Mouse (Mus musculus) limb, embryonic 13.5 days (tissue): ENCODE data around the gene Odf2l. TPM values are rescaled to one million over a fixed set of nuclear protein-coding genes. Genes with fewer than 3 reads are reported as not detected.
A peak's percentile ranks its signal among the peaks of the same experiment; 100 is the strongest.

Experiments used
- ATAC-seq: fragments of 200-750 bp; cut with Nextera tagmentation; 2 replicates; pipeline ENCODE4 v1.8.0; 2017; ENCODE audit warnings: low read depth, moderate number of reproducible peaks, moderate TSS enrichment; ENCODE audit not compliant: low FRiP score
- H3K27ac ChIP-seq: fragments of 300-500 bp; sonication (generic); 2 replicates; pipeline ENCODE4 v1.5.1; 2015; ENCODE audit warnings: inconsistent platforms, mild to moderate bottlenecking, moderate library complexity
- H3K27me3 ChIP-seq: fragments of 300-500 bp; sonication (generic); 2 replicates; pipeline ENCODE4 v1.6.1; 2015; ENCODE audit warnings: mild to moderate bottlenecking, inconsistent platforms
- H3K36me3 ChIP-seq: fragments of 300-500 bp; sonication (generic); 2 replicates; pipeline ENCODE4 v1.6.1; 2015; ENCODE audit warnings: inconsistent platforms, mild to moderate bottlenecking, moderate library complexity
- H3K4me1 ChIP-seq: fragments of 300-500 bp; sonication (generic); 2 replicates; pipeline ENCODE4 v1.6.1; 2015; ENCODE audit warnings: inconsistent platforms
- H3K4me2 ChIP-seq: fragments of 300-500 bp; sonication (generic); replicated peaks from 2 replicates; pipeline ENCODE4 v1.6.1; 2015; ENCODE audit warnings: inconsistent platforms, mild to moderate bottlenecking, moderate library complexity
- H3K4me3 ChIP-seq: fragments of 300-500 bp; sonication (generic); 2 replicates; pipeline ENCODE4 v1.5.1; 2015; ENCODE audit warnings: moderate library complexity, mild to moderate bottlenecking, inconsistent platforms
- H3K9ac ChIP-seq: fragments of 300-500 bp; sonication (generic); 2 replicates; pipeline ENCODE4 v1.6.1; 2015; ENCODE audit warnings: mild to moderate bottlenecking, inconsistent platforms
- H3K9me3 ChIP-seq: fragments of 300-500 bp; sonication (generic); 2 replicates; pipeline ENCODE4 v1.6.1; 2016; ENCODE audit warnings: inconsistent platforms
- WGBS: fragments of 180-500 bp; shearing (Covaris S2); methylation state at CpG from one replicate; pipeline ENCODE4 v1.1.7; 2015; 5-methylcytosine and 5-hydroxymethylcytosine counted together
- polyA plus RNA-seq: library from polyadenylated mRNA; unstranded; fragments of >200 nt; fragmentation: Nextera tagmentation; extraction: Ambion mirVana; gene quantifications from 2 replicates; pipeline ENCODE4 v1.2.1, GENCODE M21; 2015

Odf2l gene
- polyA plus RNA-seq, result 17.8 and 19.2 TPM in 2 replicates

DNA sequence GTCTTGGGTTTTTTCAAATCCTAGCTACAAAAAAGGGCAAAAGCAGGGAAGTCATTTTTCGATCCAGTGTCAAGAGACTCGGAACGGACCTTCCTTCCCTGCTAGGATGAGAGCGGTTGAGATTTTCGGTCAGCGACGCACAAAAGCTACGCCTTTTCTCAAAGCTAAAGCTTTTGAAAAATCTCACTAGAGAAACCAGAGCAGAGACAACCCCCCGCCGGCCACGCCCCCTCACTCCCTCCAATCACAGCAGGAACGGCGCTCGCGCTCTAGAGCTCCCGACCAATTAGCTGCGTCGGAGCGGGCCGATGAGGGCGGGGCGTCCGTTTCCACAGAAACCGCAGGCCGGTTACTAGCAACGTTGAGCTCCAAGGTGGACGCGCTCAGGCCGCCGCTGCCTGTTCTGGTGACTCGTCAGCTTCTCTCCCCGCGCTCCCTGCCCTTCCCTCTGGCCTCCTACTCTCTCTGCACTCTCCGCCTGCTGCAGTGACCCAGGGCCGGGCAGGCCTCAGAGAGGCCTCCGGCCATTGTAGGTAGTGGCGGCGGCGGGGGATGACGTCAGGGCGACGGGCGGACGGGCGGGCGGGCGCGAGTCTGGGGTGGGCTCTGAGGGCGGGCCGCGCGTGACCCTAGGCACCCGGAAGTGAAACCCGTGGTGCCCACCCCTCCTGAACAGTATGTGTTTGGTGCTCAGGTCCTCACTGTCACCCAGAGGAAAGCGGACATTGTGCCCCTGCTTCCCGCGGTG lies at the start of gene Odf2l:
Gene Odf2l (plus strand): TSS at position 335 of the 748 bp plus-strand sequence.
- H3K27me3 ChIP-seq, result no peaks in the 10 kb centered on the region
- peak within 1 kb of the TSS; percentile 69 for H3K4me2 ChIP-seq
- peak within 1 kb of the TSS; percentile 97 for H3K27ac ChIP-seq
- peak within 1 kb of the TSS; percentile 71 for H3K4me3 ChIP-seq
- peak within 1 kb of the TSS; percentile 87 for H3K9ac ChIP-seq
- peak; percentile 99 for ATAC-seq
- under 1% methylated on average over 57 of the region's 57 CpGs for WGBS
- peaks cover 14% of the 10 kb centered on the region for H3K4me1 ChIP-seq
- H3K36me3 ChIP-seq, result no peaks in the 10 kb centered on the region
- H3K9me3 ChIP-seq, result no peaks in the 10 kb centered on the region

DNA sequence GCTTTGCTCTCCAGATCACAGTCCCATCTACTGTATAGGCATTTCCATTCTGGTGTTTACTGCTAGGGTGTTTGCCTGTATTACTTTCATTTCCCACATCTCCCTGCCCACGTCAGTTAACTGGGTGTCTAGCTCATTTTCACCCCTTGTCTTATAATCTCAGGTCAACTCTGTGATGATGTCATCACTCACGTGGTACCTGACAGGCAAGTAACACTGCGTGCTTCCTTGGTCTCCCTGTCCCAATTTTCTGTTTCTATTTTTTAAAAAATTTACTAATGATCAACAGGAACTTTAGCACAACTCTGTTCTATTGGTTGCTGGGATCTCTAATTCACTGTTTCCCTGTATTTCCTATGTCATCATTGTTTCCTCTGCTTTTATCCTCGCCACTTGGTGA lies 49.4 kb upstream of the Odf2l start:
- no peak for ATAC-seq
- WGBS, result 80% methylated on average over 4 of the region's 4 CpGs
- Histone ChIP-seq H3K9me3 (no peaks in the 10 kb centered on the region), H3K27me3 (no peaks in the 10 kb centered on the region), H3K4me2 (no peak overlapping the region), H3K4me1 (no peaks in the 10 kb centered on the region), H3K36me3 (no peaks in the 10 kb centered on the region), H3K9ac (no peak overlapping the region), H3K4me3 (no peak overlapping the region), H3K27ac (no peak overlapping the region)

- H3K9ac ChIP-seq, result no peak overlapping the region
- no peaks in the 10 kb centered on the region for H3K27me3 ChIP-seq
- 88% methylated on average over 3 of the region's 3 CpGs for WGBS
These were observed 46.0 kb upstream of the Odf2l start for GRCm38 (mm10) chr3:145072339-145072738.

GRCm38 (mm10) chr3:145078405-145078804 lies 40.0 kb upstream of the Odf2l start:
- Histone ChIP-seq H3K4me1 (no peaks in the 10 kb centered on the region), H3K27me3 (no peaks in the 10 kb centered on the region), H3K4me2 (no peak overlapping the region), H3K27ac (no peak overlapping the region), H3K36me3 (no peaks in the 10 kb centered on the region), H3K9ac (no peak overlapping the region), H3K9me3 (no peaks in the 10 kb centered on the region), H3K4me3 (no peak overlapping the region)
- no peak for ATAC-seq
- WGBS, result 89% methylated on average over 6 of the region's 6 CpGs

More at GRCm38 (mm10) chr3:145072339-145072738, 46.0 kb upstream of the Odf2l start:
- no peak overlapping the region for H3K4me3 ChIP-seq
- no peaks in the 10 kb centered on the region for H3K9me3 ChIP-seq
- no peaks in the 10 kb centered on the region for H3K36me3 ChIP-seq
- H3K4me1 ChIP-seq, result no peaks in the 10 kb centered on the region
- H3K27ac ChIP-seq, result no peak overlapping the region
- no peak for ATAC-seq
- no peak overlapping the region for H3K4me2 ChIP-seq

GRCm38 (mm10) chr3:145080904-145081303 lies 37.5 kb upstream of the Odf2l start:
- H3K36me3 ChIP-seq, result no peaks in the 10 kb centered on the region
- H3K4me2 ChIP-seq, result no peak overlapping the region
- H3K27ac ChIP-seq, result no peak overlapping the region
- H3K4me3 ChIP-seq, result no peak overlapping the region
- 78% methylated on average over 8 of the region's 8 CpGs for WGBS
- no peaks in the 10 kb centered on the region for H3K27me3 ChIP-seq
- no peak for ATAC-seq
- no peaks in the 10 kb centered on the region for H3K4me1 ChIP-seq
- no peaks in the 10 kb centered on the region for H3K9me3 ChIP-seq
- no peak overlapping the region for H3K9ac ChIP-seq

GRCm38 (mm10) chr3:145083081-145083480 lies 35.3 kb upstream of the Odf2l start:
- no peak overlapping the region for H3K9ac ChIP-seq
- no peak overlapping the region for H3K4me2 ChIP-seq
- no peak overlapping the region for H3K27ac ChIP-seq
- H3K27me3 ChIP-seq, result no peaks in the 10 kb centered on the region
- H3K9me3 ChIP-seq, result no peaks in the 10 kb centered on the region
- ATAC-seq, result no peak
- WGBS, result 90% methylated on average over 1 of the region's 1 CpGs
- H3K4me3 ChIP-seq, result no peak overlapping the region
- no peaks in the 10 kb centered on the region for H3K36me3 ChIP-seq
- H3K4me1 ChIP-seq, result no peaks in the 10 kb centered on the region

DNA sequence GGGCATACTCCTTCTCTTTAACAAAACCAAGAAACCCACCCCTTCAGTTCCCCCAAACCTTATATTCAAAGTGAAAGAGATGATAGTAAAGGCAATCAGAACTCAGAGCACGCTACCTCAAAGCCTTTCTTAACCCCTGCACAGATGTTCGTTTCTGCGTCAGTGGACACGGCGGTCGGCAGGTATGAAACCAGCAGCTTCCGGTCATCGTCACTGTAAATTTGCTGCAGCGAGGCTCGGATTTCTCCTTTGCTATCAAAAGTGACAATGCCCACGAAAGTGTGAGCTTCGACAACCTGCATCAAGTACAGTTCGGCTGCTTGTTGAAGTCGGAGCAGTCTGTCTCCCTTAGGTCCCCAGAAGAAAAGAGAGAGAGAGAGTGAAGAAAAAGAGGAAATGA lies 32.2 kb upstream of the Odf2l start:
- ATAC-seq, result no peak
- 90% methylated on average over 14 of the region's 14 CpGs for WGBS
- Histone ChIP-seq H3K4me1 (no peaks in the 10 kb centered on the region), H3K36me3 (no peaks in the 10 kb centered on the region), H3K27ac (no peak overlapping the region), H3K9ac (no peak overlapping the region), H3K4me3 (no peak overlapping the region), H3K9me3 (no peaks in the 10 kb centered on the region), H3K4me2 (no peak overlapping the region), H3K27me3 (no peaks in the 10 kb centered on the region)

DNA sequence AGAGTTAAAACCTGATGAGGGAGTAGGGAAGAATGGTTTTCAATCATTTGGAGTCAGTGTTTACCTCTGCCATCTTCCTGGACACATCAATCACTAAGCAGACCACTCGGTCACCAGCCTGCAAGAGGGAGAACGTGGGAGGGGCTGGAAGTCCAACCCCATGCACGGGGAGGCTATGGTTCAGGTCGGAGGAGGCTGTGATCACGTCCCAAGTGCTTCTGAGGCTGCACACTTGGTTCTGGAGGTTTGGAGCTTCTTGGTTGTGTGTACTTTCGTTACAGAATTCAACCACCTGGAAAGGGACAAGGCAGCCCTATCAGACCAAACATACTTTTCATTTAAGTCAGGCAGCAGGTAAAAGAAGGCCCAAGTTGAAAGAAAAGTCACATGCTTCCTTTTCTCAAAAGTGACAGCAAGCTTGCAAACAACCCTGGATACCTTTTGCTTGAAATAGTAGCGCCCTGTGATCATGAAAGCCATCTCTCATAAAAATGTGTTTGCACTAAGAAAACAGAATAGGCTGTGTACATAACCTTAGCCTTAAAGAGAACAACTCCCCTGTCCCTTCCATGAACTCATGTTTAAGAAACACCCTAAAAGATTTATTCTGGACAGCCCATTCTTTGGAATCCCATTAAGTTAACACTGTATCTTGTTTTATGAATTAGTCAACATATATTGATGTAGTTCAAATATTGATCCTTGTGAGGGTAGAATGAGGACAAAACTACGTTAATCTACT lies 30.4 kb upstream of the Odf2l start:
- H3K27ac ChIP-seq, result no peak overlapping the region
- no peaks in the 10 kb centered on the region for H3K36me3 ChIP-seq
- H3K4me1 ChIP-seq, result no peaks in the 10 kb centered on the region
- H3K4me3 ChIP-seq, result no peak overlapping the region
- H3K9me3 ChIP-seq, result no peaks in the 10 kb centered on the region
- H3K9ac ChIP-seq, result no peak overlapping the region
- 68% methylated on average over 8 of the region's 8 CpGs for WGBS
- H3K27me3 ChIP-seq, result no peaks in the 10 kb centered on the region
- no peak overlapping the region for H3K4me2 ChIP-seq
- no peak for ATAC-seq

- no peaks in the 10 kb centered on the region for H3K9me3 ChIP-seq
- no peak within 1 kb of the TSS for H3K4me3 ChIP-seq
- 76% methylated on average over 6 of the region's 6 CpGs for WGBS
- no peaks in the 10 kb centered on the region for H3K36me3 ChIP-seq
- no peak within 1 kb of the TSS for H3K27ac ChIP-seq
- H3K4me2 ChIP-seq, result no peak within 1 kb of the TSS
- H3K4me1 ChIP-seq, result no peaks in the 10 kb centered on the region; the same call in 1 of the 2 replicates
- no peak for ATAC-seq
- H3K9ac ChIP-seq, result no peak within 1 kb of the TSS
- H3K27me3 ChIP-seq, result no peaks in the 10 kb centered on the region
These were observed 19.1 kb upstream of the Odf2l start, which contains the start of gene Clca2 for GRCm38 (mm10) chr3:145099291-145099690. Gene Clca2, minus strand, starts transcription at chr3:145099443.

DNA sequence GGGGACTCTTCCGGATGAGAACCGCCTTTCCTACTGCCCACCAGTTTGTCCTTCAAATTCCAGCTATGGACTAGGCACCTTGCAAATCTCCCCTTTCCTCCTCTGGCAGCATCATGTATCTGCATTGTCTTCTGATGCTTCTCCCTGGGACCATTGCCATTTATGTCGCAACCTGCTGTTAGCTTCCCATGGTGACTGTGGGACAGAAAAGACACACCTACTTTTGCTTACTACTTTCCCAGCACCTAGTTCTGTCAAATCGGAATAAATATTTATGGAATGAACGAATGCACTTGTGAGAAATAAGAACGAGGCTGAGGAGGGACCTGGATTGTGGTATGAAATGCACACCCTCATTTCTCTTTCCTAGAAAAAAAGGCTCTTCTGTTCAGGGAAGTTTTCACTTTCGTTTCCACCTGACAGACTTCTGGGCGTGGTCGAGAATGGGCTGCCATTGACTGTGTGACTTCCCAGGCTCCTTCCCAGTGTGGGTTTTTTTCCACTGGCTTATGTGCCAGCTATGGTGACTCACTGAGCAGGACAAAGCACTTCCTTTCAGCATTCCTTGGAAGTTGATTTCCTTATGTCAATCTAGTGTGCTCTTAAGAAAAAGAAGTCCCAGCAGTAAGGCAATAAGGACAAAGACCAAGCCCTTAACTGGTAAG lies 16.4 kb upstream of the Odf2l start:
- Histone ChIP-seq H3K9me3 (no peaks in the 10 kb centered on the region), H3K9ac (no peak overlapping the region), H3K4me1 (no peaks in the 10 kb centered on the region; the same call in 1 of the 2 replicates), H3K4me2 (no peak overlapping the region), H3K36me3 (no peaks in the 10 kb centered on the region), H3K4me3 (no peak overlapping the region), H3K27ac (no peak overlapping the region), H3K27me3 (no peaks in the 10 kb centered on the region)
- ATAC-seq, result no peak
- WGBS, result 81% methylated on average over 9 of the region's 9 CpGs

- H3K27me3 ChIP-seq, result no peaks in the 10 kb centered on the region
These were observed 15.1 kb upstream of the Odf2l start for GRCm38 (mm10) chr3:145103321-145103720.

DNA sequence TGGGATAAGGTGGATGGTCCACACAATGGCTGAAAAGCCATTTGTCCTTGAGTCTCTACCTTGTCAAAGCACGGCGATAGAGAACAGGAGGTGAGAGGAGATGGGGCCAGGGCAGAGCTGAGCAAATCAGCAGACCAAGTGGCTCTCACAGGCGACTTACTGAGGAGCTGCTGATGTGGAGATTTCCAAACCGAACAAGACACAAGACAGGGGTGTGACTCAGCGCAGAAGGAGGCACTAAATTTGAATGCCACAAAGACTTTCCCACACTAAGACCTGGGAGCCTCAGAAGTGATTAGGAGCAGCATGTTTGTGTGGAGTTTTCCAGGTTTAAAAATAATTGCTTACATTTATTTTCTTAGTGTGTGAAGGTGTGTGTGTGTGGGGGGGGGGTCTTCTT lies 14.6 kb upstream of the Odf2l start:
- H3K9me3 ChIP-seq, result no peaks in the 10 kb centered on the region
- no peak for ATAC-seq
- 72% methylated on average over 5 of the region's 5 CpGs for WGBS

More at GRCm38 (mm10) chr3:145103321-145103720, 15.1 kb upstream of the Odf2l start:
- Histone ChIP-seq H3K4me2 (no peak overlapping the region), H3K4me1 (no peaks in the 10 kb centered on the region; the same call in 1 of the 2 replicates), H3K9ac (no peak overlapping the region), H3K36me3 (no peaks in the 10 kb centered on the region), H3K4me3 (no peak overlapping the region), H3K9me3 (no peaks in the 10 kb centered on the region), H3K27ac (no peak overlapping the region)
- no peak for ATAC-seq
- 87% methylated on average over 2 of the region's 2 CpGs for WGBS

More for the DNA sequence above, 14.6 kb upstream of the Odf2l start:
- Histone ChIP-seq H3K4me1 (no peaks in the 10 kb centered on the region; the same call in 1 of the 2 replicates), H3K4me3 (no peak overlapping the region), H3K9ac (no peak overlapping the region), H3K27ac (no peak overlapping the region), H3K36me3 (no peaks in the 10 kb centered on the region), H3K27me3 (no peaks in the 10 kb centered on the region), H3K4me2 (no peak overlapping the region)
